Mouse (Mus musculus) WW6 (cell line): ENCODE results near the gene Abca12.

ENCODE experiments used
- DNase-seq: peaks from one replicate; pipeline ENCODE4 v3.0.0-alpha.2; 2013; ENCODE audit warnings: low read depth, low spot score

The Abca12 gene

DNA sequence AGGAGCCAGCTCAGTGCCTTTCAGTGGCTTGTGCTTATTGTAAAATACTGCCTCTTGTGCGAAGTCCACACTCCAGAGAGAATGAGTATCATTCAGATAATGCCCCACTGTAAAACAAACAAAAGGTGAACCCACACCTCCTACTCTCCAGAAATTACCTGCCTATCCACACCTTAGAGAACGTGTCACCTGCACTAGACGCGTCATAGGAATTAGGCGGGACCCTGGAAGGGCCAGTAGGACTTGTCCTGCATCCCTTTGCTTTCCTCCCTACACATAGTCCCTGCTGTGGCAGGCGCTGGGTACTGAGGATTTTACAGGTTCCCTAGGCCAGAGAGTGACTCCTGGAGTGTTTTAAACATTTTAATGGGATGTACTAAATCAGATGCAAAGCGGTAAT is at the start of gene Abca12:
Gene Abca12 (minus strand): TSS at position 101 of the 400 bp plus-strand sequence.
- DNase-seq: no peak

DNA sequence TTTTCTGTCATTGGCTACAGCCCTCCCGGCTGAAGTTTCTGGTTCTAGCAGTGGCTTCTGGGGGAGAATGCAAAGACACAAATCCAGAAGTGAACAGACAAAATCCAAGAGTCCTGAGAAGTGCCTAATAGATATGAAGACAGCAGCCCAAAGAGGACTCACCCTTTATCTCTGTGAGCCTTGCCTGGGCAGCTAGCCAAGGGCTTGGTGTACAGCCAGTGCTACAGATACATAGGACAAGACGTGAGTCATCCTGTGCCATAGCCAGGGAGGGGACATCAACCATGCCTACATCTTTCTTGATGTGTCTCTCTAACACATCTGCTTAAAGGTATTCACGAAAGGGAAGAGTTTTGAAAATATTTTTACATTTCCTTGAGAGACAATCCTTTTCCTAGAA is 43.3 kb upstream of the Abca12 start:
- no peak for DNase-seq

DNA sequence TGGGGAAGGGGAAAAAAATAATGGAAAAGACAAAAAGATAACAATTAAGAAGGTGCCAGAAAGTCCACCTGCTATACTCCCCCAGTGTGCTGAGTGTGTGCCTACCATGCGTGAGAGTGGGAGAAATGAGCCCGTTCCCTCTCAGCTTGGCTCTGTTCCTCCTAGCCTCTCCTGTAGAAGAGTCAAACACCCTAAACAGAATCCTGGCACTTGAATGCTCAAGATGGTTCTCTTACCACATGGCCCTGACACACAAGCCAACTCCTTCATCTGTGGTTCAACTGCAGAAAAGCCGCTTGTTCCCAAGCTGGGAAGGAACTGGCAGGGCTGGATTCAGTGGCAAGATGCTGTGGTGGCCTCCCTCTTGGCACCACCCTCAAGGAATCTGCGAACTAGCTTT is 32.7 kb upstream of the Abca12 start:
- DNase-seq: no peak

DNA sequence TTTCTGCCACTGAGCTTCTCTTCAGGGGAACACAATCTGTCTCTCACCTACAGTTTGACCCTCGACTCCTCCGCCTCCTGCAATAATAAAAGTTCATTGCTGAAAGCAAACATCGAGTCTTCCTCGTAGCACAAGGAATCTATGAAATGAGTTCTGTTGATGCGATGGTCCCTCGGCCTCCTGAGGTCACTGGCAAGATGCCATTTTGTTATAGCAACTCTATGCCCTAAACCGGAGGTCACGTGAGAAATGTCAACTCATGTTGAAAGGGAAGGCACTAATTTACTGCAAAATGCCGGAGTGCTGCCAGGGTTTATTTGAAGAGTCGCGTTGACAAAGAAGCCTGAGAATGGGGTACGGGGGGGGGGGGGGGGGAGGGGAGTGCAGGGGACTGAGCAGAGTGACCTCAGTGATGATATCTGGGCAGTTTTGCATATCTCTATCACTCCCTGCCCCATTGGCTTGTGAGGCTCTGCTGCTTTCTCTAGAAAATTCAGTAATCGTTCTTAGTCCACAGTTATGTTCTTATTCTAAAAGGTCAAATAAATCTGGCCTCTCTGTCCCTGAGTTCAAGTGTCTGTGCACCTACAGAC is 7.1 kb upstream of the Abca12 start:
- DNase-seq: no peak

DNA sequence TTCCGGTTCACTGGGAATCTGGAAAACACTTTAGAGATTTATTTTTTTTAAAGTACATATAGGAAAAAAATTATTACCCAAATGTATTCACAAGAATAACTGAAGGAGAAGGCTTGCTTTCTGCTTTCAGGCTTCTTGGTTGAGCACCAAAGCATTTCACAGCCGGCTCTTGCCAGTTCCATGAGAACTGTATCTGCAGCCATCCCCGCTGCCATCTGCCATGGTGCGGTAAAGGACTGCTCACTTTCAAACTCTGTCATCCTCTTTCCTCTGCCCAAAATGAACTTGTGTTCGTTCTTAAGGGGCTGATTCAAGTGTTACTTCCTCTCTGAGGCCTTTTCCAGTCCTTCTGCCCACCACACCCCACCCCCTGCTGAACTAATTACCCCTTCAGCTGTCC is 3.8 kb upstream of the Abca12 start:
- DNase-seq: no peak

DNA sequence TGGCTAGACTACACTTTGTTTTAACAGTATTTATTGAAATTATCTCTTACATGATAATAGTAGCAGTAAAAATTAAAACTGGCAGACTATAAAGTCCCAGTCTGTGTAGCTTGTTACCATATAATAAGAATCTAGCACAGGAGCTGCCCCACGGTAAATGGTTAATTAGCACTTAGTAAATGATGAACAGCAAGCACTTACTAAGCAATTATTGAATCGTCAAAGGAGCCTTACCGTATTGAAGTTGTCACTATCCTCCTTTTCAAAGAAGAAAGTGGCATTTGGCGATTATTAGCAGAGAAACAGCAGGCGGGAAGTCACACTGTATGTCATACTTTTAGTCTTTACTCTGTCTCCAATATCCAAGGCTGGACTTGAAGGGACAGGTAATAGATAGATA is 3.2 kb upstream of the Abca12 start:
- DNase-seq: no peak

DNA sequence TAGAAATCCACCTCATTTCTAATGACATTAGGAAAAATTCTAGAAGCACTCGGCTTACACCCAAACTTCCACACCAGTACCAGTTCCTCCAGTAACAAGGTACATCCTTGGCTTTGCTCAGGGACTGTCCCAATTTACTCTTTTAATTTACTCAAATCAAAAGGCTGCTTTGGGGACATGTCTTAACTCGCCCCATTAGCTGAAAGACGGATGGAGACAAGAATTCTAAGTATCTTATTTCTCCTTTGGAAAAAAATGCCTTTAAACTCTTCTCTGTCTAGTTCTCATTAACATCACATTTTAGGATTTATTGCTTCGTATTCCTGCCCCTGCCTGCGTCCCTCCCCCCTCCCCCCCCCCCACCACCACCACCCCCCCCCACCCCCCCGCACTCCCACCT is 626 bp downstream of the Abca12 start:
- DNase-seq: no peak

DNA sequence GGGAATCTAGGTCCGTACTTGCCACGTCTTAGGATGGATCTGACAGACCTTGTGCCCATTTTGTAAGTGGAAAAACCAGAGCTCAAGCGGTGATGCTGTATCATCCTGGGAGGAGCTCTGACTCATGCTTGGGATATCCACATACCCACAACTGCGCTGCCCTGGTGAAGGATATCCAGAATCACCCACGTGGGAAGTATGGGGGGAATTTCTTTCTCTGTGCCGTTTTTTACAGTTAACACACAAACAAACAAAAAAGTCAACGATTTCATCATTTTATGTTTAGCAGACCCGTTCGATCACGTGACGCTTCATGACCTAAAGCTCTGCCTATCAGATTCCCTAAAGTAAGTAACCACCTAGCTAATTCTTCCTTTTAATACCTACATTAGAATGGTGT is 1.6 kb downstream of the Abca12 start:
- DNase-seq: no peak

DNA sequence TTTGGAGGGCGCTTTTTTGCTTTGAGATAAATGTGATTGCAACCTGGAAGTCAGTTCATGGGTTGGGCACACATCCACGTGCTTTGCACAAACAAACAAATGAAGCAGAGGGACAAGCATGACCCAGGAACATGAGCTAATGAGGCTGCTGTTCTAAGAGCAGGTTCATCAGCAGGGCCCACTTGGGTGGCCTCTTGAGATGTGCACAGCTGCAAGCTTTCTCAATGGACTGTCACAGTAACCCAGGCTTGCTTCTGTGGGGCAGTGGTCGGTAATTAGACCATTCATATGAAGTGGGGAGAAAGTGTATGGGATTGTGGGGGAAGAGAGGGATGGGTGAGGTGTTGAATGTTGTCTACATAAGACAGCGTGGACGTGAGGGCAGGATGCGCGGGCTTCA is 7.0 kb downstream of the Abca12 start:
- no peak for DNase-seq

DNA sequence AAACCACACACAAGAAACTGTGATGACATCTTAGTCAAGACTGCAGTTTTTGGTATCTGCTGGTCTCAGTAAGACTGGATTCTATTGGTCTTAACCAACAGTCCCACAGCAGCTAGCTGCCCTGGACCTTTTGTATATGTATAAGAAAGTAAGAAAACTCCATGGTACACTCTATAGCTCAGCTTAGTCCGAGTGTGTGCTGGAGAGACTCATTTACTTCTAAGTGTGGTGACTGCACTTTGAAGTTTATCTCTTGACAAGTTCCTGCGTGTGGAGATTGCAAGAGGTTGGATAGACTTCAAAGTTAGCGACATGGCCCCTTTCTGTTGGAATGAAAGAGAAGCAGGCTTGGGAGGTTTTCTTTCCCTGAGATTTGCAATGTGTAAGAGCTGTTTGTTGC is 17.1 kb downstream of the Abca12 start:
- no peak for DNase-seq

DNA sequence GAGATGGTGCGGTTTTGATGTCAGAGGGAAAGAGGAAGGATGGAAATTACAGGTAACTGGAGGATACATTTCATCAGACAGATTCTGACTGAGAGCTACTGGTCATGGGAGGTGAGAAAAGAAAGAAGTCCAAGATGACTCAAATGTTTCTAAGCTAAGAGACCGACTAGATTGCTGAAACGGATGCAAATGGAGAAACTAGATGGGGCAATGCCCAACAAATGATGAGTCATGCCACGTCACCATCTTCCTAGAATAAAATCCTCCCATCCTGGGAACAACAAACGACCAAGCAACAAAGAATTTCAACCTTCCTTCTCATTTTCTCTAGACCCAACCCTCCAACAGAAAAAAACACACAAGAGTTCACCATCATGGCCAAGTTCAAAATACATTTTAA is 18.6 kb downstream of the Abca12 start:
- DNase-seq: no peak

DNA sequence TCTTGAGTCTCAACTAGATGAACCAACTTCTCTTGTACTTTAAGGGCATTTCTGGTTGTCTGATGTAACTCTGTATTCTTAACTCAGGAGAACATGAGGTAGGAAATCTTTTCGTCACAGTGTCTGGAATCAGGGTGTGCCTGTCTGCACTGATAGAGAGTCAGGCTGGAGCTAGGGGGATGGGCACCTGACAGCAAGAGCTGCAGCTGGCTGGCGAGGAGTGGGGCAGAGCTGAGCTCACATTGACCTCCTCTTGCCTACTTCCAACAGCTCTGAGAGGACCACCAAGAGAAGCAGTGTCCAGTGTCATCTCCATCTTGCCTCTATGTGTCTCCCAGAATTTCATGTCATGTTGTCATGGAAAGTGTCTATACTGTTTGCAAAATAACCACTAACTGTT is 20.5 kb downstream of the Abca12 start:
- DNase-seq: no peak

DNA sequence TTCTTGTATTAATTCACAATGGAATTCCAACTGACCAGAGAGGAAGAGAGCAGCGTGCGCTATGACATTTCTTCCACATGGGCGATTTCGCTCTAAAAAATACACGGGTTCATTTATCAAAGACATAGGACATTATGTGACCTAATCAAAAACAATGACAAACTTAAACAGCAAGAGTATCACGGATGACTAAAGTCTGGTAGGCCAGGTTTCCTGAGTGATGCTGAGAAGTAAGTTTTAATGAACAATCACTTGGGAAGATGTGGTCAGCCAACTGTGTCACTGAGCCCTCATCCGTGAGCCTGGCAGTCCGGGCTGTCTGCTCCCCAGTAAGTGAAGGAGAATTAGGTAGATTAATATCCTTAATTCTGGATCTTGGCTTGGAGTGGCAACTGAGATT is 21.2 kb downstream of the Abca12 start:
- no peak for DNase-seq

DNA sequence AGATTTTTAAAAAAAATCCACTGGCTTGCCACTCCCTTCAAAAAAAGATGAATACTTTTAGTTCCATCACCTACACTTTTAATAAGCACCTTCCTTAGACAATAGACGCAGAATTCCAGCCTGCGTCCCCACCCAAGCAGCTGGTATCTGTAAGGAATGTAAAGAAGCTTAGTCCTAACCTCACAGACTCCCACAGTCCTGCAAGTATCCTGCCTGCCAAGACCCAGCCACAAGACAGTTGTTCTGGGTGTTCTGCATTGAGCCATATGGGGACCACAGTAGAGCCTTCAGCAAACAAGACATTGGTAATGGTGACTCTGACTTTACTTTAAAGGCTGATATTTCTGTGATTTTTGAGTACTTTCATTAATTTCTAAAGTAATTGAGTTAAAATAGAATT is 22.2 kb downstream of the Abca12 start:
- no peak for DNase-seq

DNA sequence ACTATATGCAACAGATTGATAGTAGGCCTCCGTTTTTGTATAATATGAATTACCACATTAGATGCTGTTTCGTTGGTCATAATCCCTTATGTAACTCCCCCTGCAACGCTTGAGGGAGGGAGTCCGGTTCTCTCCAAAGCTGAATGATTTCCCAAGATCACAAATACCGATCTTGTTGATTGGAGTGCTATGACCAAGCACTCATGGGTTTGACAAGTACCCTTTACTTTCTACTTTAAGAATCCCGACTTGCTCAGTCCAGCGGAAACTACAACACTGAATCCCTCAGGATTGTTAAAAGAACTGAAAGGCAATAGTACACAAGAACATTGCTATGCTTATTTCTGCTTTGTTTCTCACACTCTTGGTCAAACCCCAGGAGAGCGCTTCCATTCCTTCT is 28.1 kb downstream of the Abca12 start:
- no peak for DNase-seq

DNA sequence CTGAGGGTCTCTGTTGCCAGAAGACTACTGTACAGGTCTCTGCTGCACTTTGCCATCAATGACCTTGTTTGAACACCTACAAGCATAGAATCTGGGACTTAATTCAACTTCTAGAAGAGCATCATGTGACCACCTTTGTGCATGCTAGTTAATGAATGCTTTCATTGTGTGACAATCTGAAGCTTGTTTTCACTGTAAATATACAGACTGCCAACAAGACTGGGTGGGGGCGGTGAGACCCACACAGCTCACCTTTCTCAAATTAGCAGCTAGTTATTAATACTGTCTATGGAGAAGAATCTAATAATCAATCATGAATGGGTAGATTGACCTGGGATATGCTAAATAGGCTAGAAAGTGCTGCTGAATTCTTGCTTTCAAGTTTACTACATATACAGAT is 30.6 kb downstream of the Abca12 start:
- DNase-seq: no peak

DNA sequence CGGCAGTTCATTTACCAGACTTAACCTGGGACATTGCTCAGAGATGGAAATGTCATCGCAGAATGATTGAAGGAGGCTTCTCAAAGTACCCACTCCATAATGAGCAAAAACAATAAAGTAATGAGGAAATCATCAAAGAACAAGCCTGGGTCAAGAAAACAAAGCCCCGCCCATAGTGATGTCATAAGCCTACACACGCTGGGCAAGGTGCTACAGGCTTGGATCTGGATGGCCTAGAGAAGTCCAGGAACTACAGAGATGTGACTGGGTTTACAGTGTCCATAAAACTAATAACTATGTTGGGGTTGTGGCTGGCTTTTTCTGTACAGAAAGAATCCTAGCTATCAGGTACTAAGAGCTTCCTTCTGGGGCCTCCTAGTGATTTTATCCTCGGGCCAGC is 41.6 kb downstream of the Abca12 start:
- DNase-seq: no peak

DNA sequence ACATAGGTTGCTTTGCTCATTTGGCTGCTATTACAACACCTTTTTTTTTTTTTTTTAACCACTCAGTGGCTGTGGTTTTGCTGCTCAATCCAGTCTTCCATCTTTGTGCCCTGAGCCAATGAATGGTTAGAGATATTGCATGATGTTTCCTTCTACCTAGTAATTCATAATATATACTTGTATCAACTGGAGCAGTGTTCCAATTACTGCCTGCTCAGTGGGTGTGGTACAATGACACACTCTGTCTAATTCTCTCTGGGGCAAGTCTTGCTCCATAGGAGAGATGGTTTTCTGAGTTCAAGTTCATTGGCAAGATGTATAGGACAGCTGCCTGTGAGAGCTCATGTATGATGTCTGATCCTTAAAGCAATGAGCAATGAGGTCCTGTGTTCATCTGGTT is 44.4 kb downstream of the Abca12 start:
- no peak for DNase-seq

DNA sequence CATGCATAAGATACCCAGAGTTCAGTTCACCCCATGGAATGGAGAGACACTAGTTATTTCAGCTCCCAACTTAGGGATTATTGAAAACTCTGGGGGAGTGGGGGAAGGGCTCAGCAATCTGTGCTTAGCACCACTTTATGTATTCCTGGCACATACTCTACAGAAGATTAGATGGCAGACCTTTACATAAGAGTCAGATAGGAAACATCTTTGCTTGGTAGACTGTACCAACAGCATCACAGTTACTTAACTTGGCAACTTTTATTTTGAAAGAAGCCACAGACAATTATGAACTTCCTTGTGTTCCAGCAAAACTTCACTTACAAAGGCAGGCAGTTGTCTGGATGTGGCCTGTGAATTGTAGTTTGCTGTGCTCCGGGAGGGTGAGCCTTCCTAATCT is 46.9 kb downstream of the Abca12 start:
- no peak for DNase-seq

DNA sequence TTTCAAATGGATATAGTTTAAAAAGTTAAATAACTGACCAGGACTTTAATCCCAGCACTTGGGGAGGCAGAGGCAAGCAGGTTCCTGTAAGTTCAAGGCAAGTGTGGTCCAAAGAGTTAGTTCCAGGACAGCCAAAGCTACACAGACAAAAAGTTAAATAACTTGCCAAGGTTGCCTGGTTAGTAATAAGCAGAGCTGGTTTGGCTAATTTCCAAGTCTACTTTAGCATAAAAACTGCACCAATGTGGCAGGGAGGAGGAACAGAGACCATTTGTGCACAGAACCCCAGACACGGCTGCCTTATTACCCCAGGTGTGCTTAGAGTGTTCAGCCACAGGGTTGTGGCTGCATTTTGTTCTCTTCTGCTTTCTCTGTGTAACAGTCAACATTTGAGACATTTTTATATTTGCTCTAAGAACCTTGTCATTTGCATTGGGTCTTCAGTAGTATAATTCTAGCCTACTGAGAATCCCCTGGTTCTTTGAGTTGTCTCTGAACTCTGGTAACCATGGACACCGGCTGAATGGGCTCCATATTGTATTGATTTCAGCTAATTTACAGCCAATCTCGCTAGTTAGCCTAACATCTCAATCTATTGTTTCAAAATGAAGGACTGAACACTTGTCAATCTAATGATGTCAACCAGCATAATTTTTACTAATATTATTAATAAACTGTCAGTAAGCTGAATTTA is 71.7 kb downstream of the Abca12 start:
- DNase-seq: no peak

DNA sequence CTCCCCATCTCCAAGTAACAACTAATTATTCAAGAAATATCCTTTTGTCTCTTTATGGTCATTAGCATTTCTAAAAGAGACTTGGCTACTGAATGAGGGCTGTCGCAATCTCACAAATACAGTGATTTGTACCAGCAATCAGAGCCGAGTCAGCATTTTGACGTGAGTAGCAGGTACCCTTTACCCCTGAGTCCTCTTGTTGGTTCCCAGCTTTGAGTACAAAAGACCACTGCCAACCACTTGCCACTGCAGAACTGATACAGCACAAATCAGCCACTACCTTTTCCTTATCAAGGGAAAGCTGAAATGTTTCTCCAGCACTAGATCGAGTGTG is 72.5 kb downstream of the Abca12 start:
- no peak for DNase-seq

DNA sequence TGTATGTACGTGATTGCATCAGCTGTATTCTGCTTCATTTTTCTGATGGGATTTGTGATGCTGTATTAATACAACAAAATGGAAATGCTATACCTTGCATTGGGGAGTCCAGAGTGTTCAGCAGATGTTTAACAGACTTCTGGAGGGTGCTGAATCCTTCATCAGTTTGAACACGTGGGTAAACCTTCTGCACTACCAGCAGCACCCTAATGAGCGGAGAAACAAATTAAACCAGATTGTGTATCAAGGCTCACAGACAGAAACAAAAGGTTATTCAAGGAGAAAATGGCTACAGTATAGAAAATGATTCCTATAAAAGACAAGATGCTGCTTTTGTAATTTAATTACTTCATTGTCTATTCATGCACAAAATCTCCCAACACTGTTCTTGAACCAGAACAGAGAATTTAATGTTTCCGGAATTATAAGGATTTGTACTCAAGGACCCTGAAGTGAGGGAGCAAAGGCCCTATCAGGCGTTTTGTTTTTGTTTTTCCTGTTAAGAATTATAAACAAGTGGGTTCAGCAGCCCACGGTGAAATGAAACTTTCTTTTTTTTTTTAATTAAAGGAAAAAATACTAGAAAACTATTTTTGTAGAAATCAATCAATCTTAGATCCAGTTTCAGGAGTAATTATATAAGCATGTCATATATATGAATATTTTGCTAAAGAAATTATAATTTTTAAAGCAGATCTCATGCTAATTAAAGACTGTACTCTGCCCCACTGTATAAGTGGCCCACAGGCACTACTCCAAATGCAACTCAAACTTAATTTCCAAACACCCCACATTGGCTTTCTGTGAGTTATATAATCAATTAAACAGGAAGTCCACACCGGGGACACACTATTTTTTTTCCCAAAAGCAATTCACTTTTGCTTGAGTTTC is 73.1 kb downstream of the Abca12 start:
- DNase-seq: no peak
